Mouse (Mus musculus): ENCODE results near the gene Ptn. TPM values are rescaled to one million over a fixed set of nuclear protein-coding genes. Genes with fewer than 3 reads are reported as not detected.

Ptn gene
- polyA plus RNA-seq, 1 experiment from 2014 or later = 385 TPM

GRCm38 (mm10) chr6:36841701-36842100 is 31.7 kb upstream of the Ptn start:
- H3K9ac ChIP-seq (ENCODE audit: low read depth, low read length) = no peak overlapping the region
- no peaks in the 10 kb centered on the region for H3K36me3 ChIP-seq (ENCODE audit: control insufficient read depth, insufficient read depth, low read length)
- H3K4me1 ChIP-seq (replicated peaks; ENCODE audit: control insufficient read depth, insufficient read depth, low read length) = no peaks in the 10 kb centered on the region
- H3K4me2 ChIP-seq (replicated peaks; ENCODE audit: low read depth, low read length) = no peak overlapping the region
- H3K27ac ChIP-seq (ENCODE audit: low read depth, low read length) = no peak overlapping the region
- no peaks in the 10 kb centered on the region for H3K27me3 ChIP-seq (ENCODE audit: control insufficient read depth, insufficient read depth, low read length)
- DNase-seq (ENCODE audit: low spot score) (peak; percentile 35), ATAC-seq (ENCODE audit: low FRiP score) (no peak)
- H3K4me3 ChIP-seq (ENCODE audit: low read depth, low read length) = no peak overlapping the region
- WGBS = 57% methylated on average over 3 of the region's 3 CpGs
- H3K9me3 ChIP-seq (ENCODE audit: control insufficient read depth, low read length) = no peaks in the 10 kb centered on the region

GRCm38 (mm10) chr6:36841174-36841573 is 31.2 kb upstream of the Ptn start:
- Histone ChIP-seq H3K36me3 (ENCODE audit: control insufficient read depth, insufficient read depth, low read length) (no peaks in the 10 kb centered on the region), H3K4me3 (ENCODE audit: low read depth, low read length) (no peak overlapping the region), H3K9me3 (ENCODE audit: control insufficient read depth, low read length) (no peaks in the 10 kb centered on the region), H3K4me2 (replicated peaks; ENCODE audit: low read depth, low read length) (no peak overlapping the region), H3K4me1 (replicated peaks; ENCODE audit: control insufficient read depth, insufficient read depth, low read length) (no peaks in the 10 kb centered on the region), H3K27ac (ENCODE audit: low read depth, low read length) (no peak overlapping the region), H3K9ac (ENCODE audit: low read depth, low read length) (no peak overlapping the region), H3K27me3 (ENCODE audit: control insufficient read depth, insufficient read depth, low read length) (no peaks in the 10 kb centered on the region)
- ATAC-seq (ENCODE audit: low FRiP score) (no peak), DNase-seq (ENCODE audit: low spot score) (no peak)

GRCm38 (mm10) chr6:36838747-36839146 is 28.7 kb upstream of the Ptn start:
- H3K9ac ChIP-seq (ENCODE audit: low read depth, low read length) = no peak overlapping the region
- no peaks in the 10 kb centered on the region for H3K9me3 ChIP-seq (ENCODE audit: control insufficient read depth, low read length)
- no peak overlapping the region for H3K27ac ChIP-seq (ENCODE audit: low read depth, low read length)
- H3K4me2 ChIP-seq (replicated peaks; ENCODE audit: low read depth, low read length) = no peak overlapping the region
- DNase-seq (ENCODE audit: low spot score) (no peak), ATAC-seq (ENCODE audit: low FRiP score) (no peak)
- WGBS = 97% methylated on average over 1 of the region's 1 CpGs
- H3K27me3 ChIP-seq (ENCODE audit: control insufficient read depth, insufficient read depth, low read length) = no peaks in the 10 kb centered on the region
- no peaks in the 10 kb centered on the region for H3K36me3 ChIP-seq (ENCODE audit: control insufficient read depth, insufficient read depth, low read length)
- H3K4me3 ChIP-seq (ENCODE audit: low read depth, low read length) = no peak overlapping the region
- no peaks in the 10 kb centered on the region for H3K4me1 ChIP-seq (replicated peaks; ENCODE audit: control insufficient read depth, insufficient read depth, low read length)

GRCm38 (mm10) chr6:36835351-36835750 is 25.3 kb upstream of the Ptn start:
- no peaks in the 10 kb centered on the region for H3K4me1 ChIP-seq (replicated peaks; ENCODE audit: control insufficient read depth, insufficient read depth, low read length)
- no peak overlapping the region for H3K4me3 ChIP-seq (ENCODE audit: low read depth, low read length)
- H3K27me3 ChIP-seq (ENCODE audit: control insufficient read depth, insufficient read depth, low read length) = no peaks in the 10 kb centered on the region
- H3K27ac ChIP-seq (ENCODE audit: low read depth, low read length) = no peak overlapping the region
- H3K4me2 ChIP-seq (replicated peaks; ENCODE audit: low read depth, low read length) = no peak overlapping the region
- H3K36me3 ChIP-seq (ENCODE audit: control insufficient read depth, insufficient read depth, low read length) = no peaks in the 10 kb centered on the region
- ATAC-seq (ENCODE audit: low FRiP score) (no peak), DNase-seq (ENCODE audit: low spot score) (no peak)
- no peaks in the 10 kb centered on the region for H3K9me3 ChIP-seq (ENCODE audit: control insufficient read depth, low read length)
- WGBS = 75% methylated on average over 3 of the region's 3 CpGs
- H3K9ac ChIP-seq (ENCODE audit: low read depth, low read length) = no peak overlapping the region

GRCm38 (mm10) chr6:36834695-36835265 is 24.8 kb upstream of the Ptn start:
- Histone ChIP-seq H3K9ac (ENCODE audit: low read depth, low read length) (no peak overlapping the region), H3K36me3 (ENCODE audit: control insufficient read depth, insufficient read depth, low read length) (no peaks in the 10 kb centered on the region), H3K9me3 (ENCODE audit: control insufficient read depth, low read length) (no peaks in the 10 kb centered on the region), H3K27me3 (ENCODE audit: control insufficient read depth, insufficient read depth, low read length) (no peaks in the 10 kb centered on the region), H3K27ac (ENCODE audit: low read depth, low read length) (no peak overlapping the region), H3K4me2 (replicated peaks; ENCODE audit: low read depth, low read length) (no peak overlapping the region), H3K4me1 (replicated peaks; ENCODE audit: control insufficient read depth, insufficient read depth, low read length) (no peaks in the 10 kb centered on the region), H3K4me3 (ENCODE audit: low read depth, low read length) (no peak overlapping the region)
- DNase-seq (ENCODE audit: low spot score) = no peak
- 81% methylated on average over 4 of the region's 4 CpGs for WGBS
- no peak for ATAC-seq (ENCODE audit: low FRiP score)

GRCm38 (mm10) chr6:36832681-36833080 is 22.7 kb upstream of the Ptn start:
- ATAC-seq (ENCODE audit: low FRiP score) = no peak
- Histone ChIP-seq H3K27me3 (ENCODE audit: control insufficient read depth, insufficient read depth, low read length) (no peaks in the 10 kb centered on the region), H3K27ac (ENCODE audit: low read depth, low read length) (no peak overlapping the region), H3K9me3 (ENCODE audit: control insufficient read depth, low read length) (no peaks in the 10 kb centered on the region), H3K4me1 (replicated peaks; ENCODE audit: control insufficient read depth, insufficient read depth, low read length) (no peaks in the 10 kb centered on the region), H3K4me2 (replicated peaks; ENCODE audit: low read depth, low read length) (no peak overlapping the region), H3K4me3 (ENCODE audit: low read depth, low read length) (no peak overlapping the region), H3K9ac (ENCODE audit: low read depth, low read length) (no peak overlapping the region), H3K36me3 (ENCODE audit: control insufficient read depth, insufficient read depth, low read length) (no peaks in the 10 kb centered on the region)
- no peak for DNase-seq (ENCODE audit: low spot score)
- WGBS = 78% methylated on average over 4 of the region's 4 CpGs

- no peak overlapping the region for H3K9ac ChIP-seq (ENCODE audit: low read depth, low read length)
- no peak overlapping the region for H3K27ac ChIP-seq (ENCODE audit: low read depth, low read length)
- DNase-seq (ENCODE audit: low spot score) (no peak), ATAC-seq (ENCODE audit: low FRiP score) (no peak)
- H3K4me3 ChIP-seq (ENCODE audit: low read depth, low read length) = no peak overlapping the region
- H3K4me2 ChIP-seq (replicated peaks; ENCODE audit: low read depth, low read length) = no peak overlapping the region
- 74% methylated on average over 2 of the region's 2 CpGs for WGBS
- no peaks in the 10 kb centered on the region for H3K27me3 ChIP-seq (ENCODE audit: control insufficient read depth, insufficient read depth, low read length)
- no peaks in the 10 kb centered on the region for H3K36me3 ChIP-seq (ENCODE audit: control insufficient read depth, insufficient read depth, low read length)
- H3K4me1 ChIP-seq (replicated peaks; ENCODE audit: control insufficient read depth, insufficient read depth, low read length) = no peaks in the 10 kb centered on the region
- no peaks in the 10 kb centered on the region for H3K9me3 ChIP-seq (ENCODE audit: control insufficient read depth, low read length)
Measured at GRCm38 (mm10) chr6:36832207-36832606, 22.2 kb upstream of the Ptn start.

- no peaks in the 10 kb centered on the region for H3K9me3 ChIP-seq (ENCODE audit: control insufficient read depth, low read length)
- no peak overlapping the region for H3K4me3 ChIP-seq (ENCODE audit: low read depth, low read length)
- H3K4me2 ChIP-seq (replicated peaks; ENCODE audit: low read depth, low read length) = no peak overlapping the region
- H3K36me3 ChIP-seq (ENCODE audit: control insufficient read depth, insufficient read depth, low read length) = no peaks in the 10 kb centered on the region
- H3K27ac ChIP-seq (ENCODE audit: low read depth, low read length) = no peak overlapping the region
- no peaks in the 10 kb centered on the region for H3K27me3 ChIP-seq (ENCODE audit: control insufficient read depth, insufficient read depth, low read length)
- H3K9ac ChIP-seq (ENCODE audit: low read depth, low read length) = no peak overlapping the region
- WGBS = 87% methylated on average over 9 of the region's 9 CpGs
- ATAC-seq (ENCODE audit: low FRiP score) = no peak
- no peaks in the 10 kb centered on the region for H3K4me1 ChIP-seq (replicated peaks; ENCODE audit: control insufficient read depth, insufficient read depth, low read length)
- DNase-seq (ENCODE audit: low spot score) = no peak
Measured at GRCm38 (mm10) chr6:36830371-36830925, 20.4 kb upstream of the Ptn start.

- Histone ChIP-seq H3K4me1 (replicated peaks; ENCODE audit: control insufficient read depth, insufficient read depth, low read length) (no peaks in the 10 kb centered on the region), H3K9ac (ENCODE audit: low read depth, low read length) (no peak overlapping the region), H3K4me2 (replicated peaks; ENCODE audit: low read depth, low read length) (no peak overlapping the region), H3K36me3 (ENCODE audit: control insufficient read depth, insufficient read depth, low read length) (no peaks in the 10 kb centered on the region), H3K27me3 (ENCODE audit: control insufficient read depth, insufficient read depth, low read length) (no peaks in the 10 kb centered on the region), H3K4me3 (ENCODE audit: low read depth, low read length) (no peak overlapping the region), H3K9me3 (ENCODE audit: control insufficient read depth, low read length) (no peaks in the 10 kb centered on the region), H3K27ac (ENCODE audit: low read depth, low read length) (no peak overlapping the region)
- DNase-seq (ENCODE audit: low spot score) = no peak
- ATAC-seq (ENCODE audit: low FRiP score) = no peak
Measured at GRCm38 (mm10) chr6:36819784-36820050, 9.7 kb upstream of the Ptn start.

Data from hindbrain, embryonic 11.5 days (tissue).